Mouse (Mus musculus) bone marrow macrophage, adult 2 months (primary cell): ENCODE data around the gene Acap1.

Experiments used
- CTCF ChIP-seq: IDR thresholded peaks from 2 replicates; pipeline ENCODE4 v1.5.1; 2012; ENCODE audit warnings: low read depth, mild to moderate bottlenecking, low read length, moderate library complexity
- POLR2A ChIP-seq: IDR thresholded peaks from 2 replicates; pipeline ENCODE4 v1.6.1; 2012; ENCODE audit warnings: mild to moderate bottlenecking, low read depth, low read length, borderline replicate concordance

GRCm38 (mm10) chr11:69908645-69909044 lies 13.3 kb upstream of the Acap1 start:
- TF ChIP-seq CTCF, result no peak
- TF ChIP-seq POLR2A, result no peak
